Mouse (Mus musculus) myocyte (in vitro differentiated cells): Measurements from ENCODE around the gene Ifna16.

Source experiments
- E2F4 ChIP-seq: IDR thresholded peaks from one replicate; pipeline ENCODE4 v1.6.1; 2011; ENCODE audit warnings: mild to moderate bottlenecking, control low read depth, moderate library complexity; ENCODE audit not compliant: insufficient read depth
- MAX ChIP-seq: IDR thresholded peaks from one replicate; pipeline ENCODE4 v1.6.1; 2011; ENCODE audit warnings: low read depth, mild to moderate bottlenecking, control low read depth
- MYOD1 ChIP-seq, 3 experiments: IDR thresholded peaks; one replicate each; pipeline ENCODE4 v1.6.1; 2011; ENCODE audit warnings: control low read depth in 2 of 3, low read depth in 2 of 3, mild to moderate bottlenecking in 2 of 3, moderate library complexity in 1 of 3; ENCODE audit not compliant: insufficient read length in 2 of 3, control insufficient read depth in 1 of 3
- MYOG ChIP-seq, 3 experiments: IDR thresholded peaks; one replicate each; pipeline ENCODE4 v1.6.1; 2011; ENCODE audit warnings: control low read depth in 2 of 3, low read depth in 2 of 3, mild to moderate bottlenecking in 2 of 3; ENCODE audit not compliant: insufficient read length in 2 of 3, control insufficient read depth in 1 of 3, insufficient read depth in 1 of 3
- POLR2A ChIP-seq: IDR thresholded peaks from one replicate; pipeline ENCODE4 v1.6.1; 2011; ENCODE audit warnings: low read depth, mild to moderate bottlenecking, control low read depth, moderate library complexity; ENCODE audit not compliant: insufficient read length
- REST ChIP-seq: IDR thresholded peaks from one replicate; pipeline ENCODE4 v1.6.1; 2011; ENCODE audit warnings: mild to moderate bottlenecking, control low read depth, moderate library complexity; ENCODE audit not compliant: insufficient read depth, insufficient read length
- SRF ChIP-seq: IDR thresholded peaks from one replicate; pipeline ENCODE4 v1.6.1; 2011; ENCODE audit warnings: low read depth; ENCODE audit not compliant: control insufficient read depth, insufficient read length
- TCF12 ChIP-seq: IDR thresholded peaks from one replicate; pipeline ENCODE4 v1.6.1; 2011; ENCODE audit warnings: mild to moderate bottlenecking, control low read depth; ENCODE audit not compliant: poor library complexity, insufficient read depth, severe bottlenecking
- TCF3 ChIP-seq: IDR thresholded peaks from one replicate; pipeline ENCODE4 v1.6.1; 2011; ENCODE audit warnings: low read depth, control low read depth; ENCODE audit not compliant: insufficient read length
- USF1 ChIP-seq: IDR thresholded peaks from one replicate; pipeline ENCODE4 v1.6.1; 2011; ENCODE audit warnings: low read depth, mild to moderate bottlenecking, control low read depth, moderate library complexity

- TF ChIP-seq POLR2A, result no peak
- TF ChIP-seq USF1, result no peak
- no peak for TF ChIP-seq MAX
- TF ChIP-seq TCF12, result no peak
- TF ChIP-seq TCF3, result no peak
- TF ChIP-seq MYOG (IDR thresholded peaks at IDR 0.05; ENCODE audit: control insufficient read depth in 1 of 3, insufficient read depth in 1 of 3, insufficient read length in 2 of 3, low read depth in 2 of 3), result no peak
- TF ChIP-seq REST, result no peak
- no peak for TF ChIP-seq E2F4
- no peak for TF ChIP-seq SRF
- TF ChIP-seq MYOD1 (IDR thresholded peaks at IDR 0.05; ENCODE audit: control insufficient read depth in 1 of 3, insufficient read length in 2 of 3, low read depth in 2 of 3), result no peak
These were observed 30.6 kb upstream of the Ifna16 start for GRCm38 (mm10) chr4:88707128-88707826.
